Mouse (Mus musculus) CH12.LX (cell line): Measurements from ENCODE around the gene Slc22a13.

ENCODE experiments used
- CTCF ChIP-seq, 2 experiments: IDR thresholded peaks in 1 of 2; conservative IDR thresholded peaks in 1 of 2; 2 replicates each; pipeline ENCODE4 v1.5.1; 2011 to 2012; ENCODE audit warnings: low read depth in 2 of 2, low read length in 2 of 2, improper control_type of control experiment in 1 of 2, inconsistent platforms in 1 of 2, mild to moderate bottlenecking in 1 of 2, moderate library complexity in 1 of 2
- E2F4 ChIP-seq: IDR thresholded peaks from 2 replicates; pipeline ENCODE4 v1.6.1; 2011; ENCODE audit warnings: low read depth, low read length, improper control_type of control experiment; ENCODE audit not compliant: insufficient replicate concordance
- ELF1 ChIP-seq: IDR thresholded peaks from 2 replicates; pipeline ENCODE4 v1.6.1; 2014; ENCODE audit warnings: low read depth, mild to moderate bottlenecking, inconsistent platforms, low read length, improper control_type of control experiment
- KAT2A ChIP-seq: IDR thresholded peaks from 2 replicates; pipeline ENCODE4 v1.6.1; 2012; ENCODE audit warnings: low read length, improper control_type of control experiment, inconsistent platforms; ENCODE audit not compliant: insufficient replicate concordance
- NRF1 ChIP-seq: IDR thresholded peaks from 2 replicates; pipeline ENCODE4 v1.6.1; 2014; ENCODE audit warnings: low read depth, mild to moderate bottlenecking, inconsistent platforms, low read length, improper control_type of control experiment, moderate library complexity
- POLR2A ChIP-seq: IDR thresholded peaks from 2 replicates; pipeline ENCODE4 v1.6.1; 2011; ENCODE audit warnings: low read depth, mild to moderate bottlenecking, improper control_type of control experiment, low read length
- RCOR1 ChIP-seq: conservative IDR thresholded peaks from 2 replicates; pipeline ENCODE4 v1.6.1; 2012; ENCODE audit warnings: low read depth, mild to moderate bottlenecking, inconsistent platforms, low read length, improper control_type of control experiment
- TCF12 ChIP-seq: IDR thresholded peaks from 2 replicates; pipeline ENCODE4 v1.6.1; 2014; ENCODE audit warnings: low read depth, mild to moderate bottlenecking, inconsistent platforms, low read length, improper control_type of control experiment
- UBTF ChIP-seq: IDR thresholded peaks from 2 replicates; pipeline ENCODE4 v1.6.1; 2012; ENCODE audit warnings: low read depth, mild to moderate bottlenecking, inconsistent platforms, low read length, improper control_type of control experiment, moderate library complexity

- TF ChIP-seq RCOR1 (no peak), TCF12 (no peak), NRF1 (no peak), KAT2A (no peak), CTCF (conservative IDR thresholded peaks at IDR 0.05 in 1 of 2, IDR thresholded peaks at IDR 0.05 in 1 of 2; ENCODE audit: low read depth in 2 of 2, low read length in 2 of 2) (no peak), UBTF (no peak), E2F4 (no peak), ELF1 (no peak), POLR2A (no peak)
Measured at GRCm38 (mm10) chr9:119241169-119241865, 32.4 kb upstream of the Slc22a13 start.
